Mouse (Mus musculus): ENCODE results near the gene Egfem1.

- TF ChIP-seq POLR2A (IDR thresholded peaks at IDR 0.05; ENCODE audit: borderline replicate concordance, low read depth, low read length), result no peak
- TF ChIP-seq CTCF (IDR thresholded peaks at IDR 0.05; ENCODE audit: low read depth, low read length), result no peak
These were observed 32.7 kb downstream of the Egfem1 start for GRCm38 (mm10) chr3:29114517-29114916.

All from bone marrow macrophage, adult 2 months (primary cell).